11 mouse cellular contexts compared by ENCODE assay signal in genomic region chr17:86337076-86337475, GRCm38 (mm10).
DNase-seq lines count a peak whose midpoint lies in the region; ATAC-seq and TF ChIP-seq lines count a peak whose summit lies in the region.
"Had no signal": no experiment of that assay in that cellular context is flagged by ENCODE, and none has a peak within 500 bp of the region (broad histone marks: within the 10 kb centered on the region; RNA-seq: fewer than 3 reads in every experiment).

No protein-coding gene starts in this region.

- peak; percentile 3; the same call in 1 of the 2 replicates for TF ChIP-seq CTCF in liver, embryonic 14.5 days (IDR thresholded peaks at IDR 0.05; ENCODE audit: low read depth)

- no peaks in the 10 kb centered on the region for H3K9me3 ChIP-seq in liver, embryonic 14.5 days (ENCODE audit: control insufficient read depth, low read length)
- H3K9me3 ChIP-seq in forebrain, embryonic 11.5 days (ENCODE audit: control insufficient read depth, low read length): no peaks in the 10 kb centered on the region
- H3K9me3 ChIP-seq in midbrain, embryonic 14.5 days (ENCODE audit: control insufficient read depth, low read length): no peaks in the 10 kb centered on the region
- H3K9me3 ChIP-seq: embryonic facial prominence, embryonic 13.5 days had no signal

- H3K4me2 ChIP-seq in liver, embryonic 14.5 days (ENCODE audit: low read depth): no peak overlapping the region
- H3K4me2 ChIP-seq in forebrain, embryonic 11.5 days (ENCODE audit: low read depth, low read length, severe bottlenecking): no peak overlapping the region
- no peak overlapping the region for H3K4me2 ChIP-seq in midbrain, embryonic 14.5 days (ENCODE audit: low read length)
- H3K4me2 ChIP-seq: embryonic facial prominence, embryonic 13.5 days had no signal

- H3K27ac ChIP-seq in liver, embryonic 14.5 days: no peak overlapping the region
- no peak overlapping the region for H3K27ac ChIP-seq in forebrain, embryonic 11.5 days (ENCODE audit: low read depth, low read length)
- no peak overlapping the region for H3K27ac ChIP-seq in midbrain, embryonic 14.5 days (replicated peaks; ENCODE audit: low read depth, low read length)
- H3K27ac ChIP-seq: embryonic facial prominence, embryonic 13.5 days; hindbrain, postnatal 0 days had no signal

- ATAC-seq in liver, embryonic 14.5 days (ENCODE audit: insufficient read depth): no peak
- ATAC-seq in hematopoietic stem cell, adult 5-6 weeks (replicated peaks in 1 of 2; ENCODE audit: insufficient read depth in 1 of 2, low FRiP score in 2 of 2, low TSS enrichment in 1 of 2, low read depth in 1 of 2, poor library complexity in 2 of 2, severe bottlenecking in 2 of 2): peak; percentile 59 to 65; a peak in 3 of 4 replicates
- no peak for ATAC-seq in forebrain, embryonic 11.5 days (replicated peaks; ENCODE audit: low FRiP score)
- ATAC-seq in midbrain, embryonic 14.5 days (ENCODE audit: low FRiP score, low TSS enrichment): no peak
- ATAC-seq: hindbrain, postnatal 0 days; Patski had no signal

- H3K27me3 ChIP-seq in liver, embryonic 14.5 days (ENCODE audit: control insufficient read depth, insufficient read depth, low read length): no peaks in the 10 kb centered on the region
- no peaks in the 10 kb centered on the region for H3K27me3 ChIP-seq in forebrain, embryonic 11.5 days (ENCODE audit: control insufficient read depth, insufficient read depth, low read length)
- H3K27me3 ChIP-seq in midbrain, embryonic 14.5 days (ENCODE audit: control insufficient read depth, insufficient read depth, low read length): no peaks in the 10 kb centered on the region
- H3K27me3 ChIP-seq: embryonic facial prominence, embryonic 13.5 days; Patski had no signal

- no peak overlapping the region for H3K4me3 ChIP-seq in liver, embryonic 14.5 days (ENCODE audit: insufficient read depth in 1 of 2, low read depth in 2 of 2, low read length in 2 of 2)
- H3K4me3 ChIP-seq in forebrain, embryonic 11.5 days (ENCODE audit: low read depth, low read length): no peak overlapping the region
- H3K4me3 ChIP-seq in midbrain, embryonic 14.5 days (replicated peaks; ENCODE audit: low read depth, low read length): no peak overlapping the region
- H3K4me3 ChIP-seq: embryonic facial prominence, embryonic 13.5 days had no signal

- DNase-seq in liver, embryonic 14.5 days (ENCODE audit: low read depth in 3 of 3, low spot score in 3 of 3): no peak
- no peak for DNase-seq in liver
- DNase-seq in lung, postnatal 36 days: peak; percentile 78
- peak; percentile 37 to 50 for DNase-seq in thymus, postnatal 36 days
- DNase-seq in forebrain, embryonic 11.5 days (ENCODE audit: low spot score): no peak
- no peak for DNase-seq in midbrain, embryonic 14.5 days
- no peak for DNase-seq in layer of hippocampus, postnatal 10 days (ENCODE audit: low spot score in 2 of 2)

- TF ChIP-seq EP300 in liver, embryonic 14.5 days (IDR thresholded peaks at IDR 0.05; ENCODE audit: low read depth): no peak

- no peaks in the 10 kb centered on the region for H3K36me3 ChIP-seq in liver, embryonic 14.5 days (replicated peaks; ENCODE audit: control insufficient read depth, insufficient read depth, low read depth)
- H3K36me3 ChIP-seq in forebrain, embryonic 11.5 days (ENCODE audit: control insufficient read depth, insufficient read depth, low read length): no peaks in the 10 kb centered on the region
- H3K36me3 ChIP-seq in midbrain, embryonic 14.5 days (ENCODE audit: control insufficient read depth, insufficient read depth, low read length): no peaks in the 10 kb centered on the region

- no peak overlapping the region for H3K9ac ChIP-seq in liver, embryonic 14.5 days (replicated peaks)
- no peak overlapping the region for H3K9ac ChIP-seq in forebrain, embryonic 11.5 days (ENCODE audit: low read length)
- H3K9ac ChIP-seq in midbrain, embryonic 14.5 days (replicated peaks; ENCODE audit: low read length): no peak overlapping the region
- H3K9ac ChIP-seq: embryonic facial prominence, embryonic 13.5 days had no signal

- WGBS in liver, embryonic 14.5 days (ENCODE audit: insufficient replicate concordance): 31% methylated on average over 3 of the region's 3 CpGs
- 63% methylated on average over 3 of the region's 3 CpGs for WGBS in forebrain, embryonic 11.5 days
- 79% methylated on average over 3 of the region's 3 CpGs for WGBS in midbrain, embryonic 14.5 days

- peaks cover 0 to 5% of the 10 kb centered on the region in 2 experiments; a peak in 2 of 4 replicates for H3K4me1 ChIP-seq in liver, embryonic 14.5 days (replicated peaks; ENCODE audit: control insufficient read depth in 2 of 2, insufficient read depth in 2 of 2, low read length in 1 of 2)
- H3K4me1 ChIP-seq in forebrain, embryonic 11.5 days (replicated peaks; ENCODE audit: control insufficient read depth, insufficient read depth, low read length): no peaks in the 10 kb centered on the region
- H3K4me1 ChIP-seq in midbrain, embryonic 14.5 days (ENCODE audit: control insufficient read depth, insufficient read depth, low read length): no peaks in the 10 kb centered on the region

Comparison
In these comparisons a context has a peak if more than half of its experiments do, and no peak if none do; other contexts are left out.
1. ATAC-seq: peak in hematopoietic stem cell, adult 5-6 weeks (2 of 2); none in liver, embryonic 14.5 days (single experiment), forebrain, embryonic 11.5 days (single experiment) and midbrain, embryonic 14.5 days (single experiment).
2. DNase-seq: peak in lung, postnatal 36 days (single experiment) and thymus, postnatal 36 days (2 of 2); none in liver, embryonic 14.5 days (0 of 3), liver (single experiment), forebrain, embryonic 11.5 days (single experiment), midbrain, embryonic 14.5 days (single experiment) and layer of hippocampus, postnatal 10 days (0 of 2).